Mouse (Mus musculus): ENCODE measurements at regions not wholly inside any gene's neighbourhood (a gene's known extent, or its start where the extent isn't known, plus 50 kb on each side); places are given as distances from the start of the nearest gene placed in this dataset.
A peak's percentile ranks its signal among the peaks of the same experiment; 100 is the strongest.

DNA sequence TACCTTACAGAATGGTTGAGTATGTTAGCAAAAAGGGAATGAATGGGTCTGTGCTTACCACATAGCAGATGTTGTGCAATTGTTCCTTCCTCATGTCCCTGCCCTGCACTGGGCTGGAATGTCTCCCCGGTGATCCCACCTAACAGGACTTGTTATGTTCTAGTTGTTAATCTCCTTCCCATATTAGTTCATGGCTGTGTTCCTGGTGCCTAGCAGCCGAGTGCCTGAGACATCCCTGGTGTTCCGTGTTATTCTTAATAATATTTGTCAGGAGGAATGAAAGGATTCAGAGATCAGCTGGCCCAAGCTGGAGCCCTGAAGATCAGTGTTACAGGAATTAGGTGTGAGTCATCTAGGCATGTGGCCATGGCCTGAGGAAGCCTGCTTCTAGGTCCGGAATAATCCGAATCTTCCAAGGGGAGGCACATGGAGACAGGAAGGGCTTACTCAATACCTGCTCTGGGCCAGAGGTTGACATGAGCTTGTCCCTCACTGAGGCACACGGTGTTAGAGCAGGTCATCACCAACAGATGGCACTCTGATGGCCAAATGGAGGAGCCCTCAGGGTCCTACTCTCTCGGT lies 171.2 kb downstream of the 4933412E24Rik start:
- H3K27me3 ChIP-seq (ENCODE audit: control insufficient read depth, insufficient read depth, low read length): no peaks in the 10 kb centered on the region
- H3K4me3 ChIP-seq (ENCODE audit: low read depth, low read length): no peak overlapping the region
- no peak for TF ChIP-seq CTCF (IDR thresholded peaks at IDR 0.05; ENCODE audit: extremely low read depth, insufficient read length, insufficient replicate concordance, low read depth, low read length)
- TF ChIP-seq POLR2A (IDR thresholded peaks at IDR 0.05; ENCODE audit: low read depth, low read length): no peak
- H3K27ac ChIP-seq (ENCODE audit: insufficient read depth, low read depth, low read length): no peak overlapping the region
- no peaks in the 10 kb centered on the region for H3K36me3 ChIP-seq (ENCODE audit: control insufficient read depth, insufficient read depth, low read length)
- no peaks in the 10 kb centered on the region for H3K4me1 ChIP-seq (ENCODE audit: control insufficient read depth, insufficient read depth, insufficient read length, low read length)
- 68% methylated on average over 7 of the region's 7 CpGs for WGBS

DNA sequence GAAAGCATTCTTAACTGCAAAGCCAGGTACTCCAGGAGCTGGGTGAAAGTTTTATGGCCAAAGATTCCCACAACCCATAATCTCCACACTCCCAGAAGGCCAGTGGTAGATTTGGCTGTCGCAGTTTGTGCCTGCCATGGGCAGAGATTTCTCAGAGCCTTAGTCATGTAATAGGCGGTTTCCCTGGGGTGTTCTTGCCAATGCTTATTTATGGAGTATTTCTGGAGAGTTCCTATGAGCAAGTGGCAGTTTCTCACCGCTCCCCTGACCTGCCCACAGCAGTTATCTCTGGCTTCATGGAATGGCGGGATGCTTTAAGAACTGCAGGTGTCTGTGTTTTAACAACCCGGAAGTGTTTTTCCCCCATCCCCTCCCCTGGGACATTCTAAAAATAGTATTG lies 179.8 kb downstream of the 4933412E24Rik start:
- Histone ChIP-seq H3K27me3 (ENCODE audit: control insufficient read depth, insufficient read depth, low read length) (no peaks in the 10 kb centered on the region), H3K27ac (ENCODE audit: insufficient read depth, low read depth, low read length) (no peak overlapping the region), H3K4me1 (ENCODE audit: control insufficient read depth, insufficient read depth, insufficient read length, low read length) (peaks cover 13% of the 10 kb centered on the region; the same call in 1 of the 2 replicates), H3K4me3 (ENCODE audit: low read depth, low read length) (no peak overlapping the region), H3K36me3 (ENCODE audit: control insufficient read depth, insufficient read depth, low read length) (no peaks in the 10 kb centered on the region)
- TF ChIP-seq POLR2A (IDR thresholded peaks at IDR 0.05; ENCODE audit: low read depth, low read length) (no peak), CTCF (IDR thresholded peaks at IDR 0.05; ENCODE audit: extremely low read depth, insufficient read length, insufficient replicate concordance, low read depth, low read length) (no peak)
- WGBS: 37% methylated on average over 5 of the region's 5 CpGs

DNA sequence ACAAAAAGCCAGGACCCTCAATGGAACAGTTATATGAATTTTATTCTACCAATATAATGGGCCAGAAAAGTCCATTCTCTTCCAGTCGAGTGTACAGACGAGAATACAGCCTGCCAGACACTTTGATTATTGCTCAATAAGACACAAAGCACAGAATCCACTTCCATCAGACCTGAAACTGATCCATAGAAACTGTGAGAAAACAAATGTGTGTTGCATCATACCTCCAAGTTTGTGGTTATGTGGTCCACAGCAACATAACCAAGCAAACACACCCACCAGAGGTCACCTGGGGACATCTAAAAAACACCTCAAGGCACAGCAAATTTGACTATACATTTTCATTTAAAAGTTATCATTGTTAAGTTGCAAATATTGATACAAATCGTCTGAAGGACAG lies 183.2 kb downstream of the 4933412E24Rik start:
- WGBS: 79% methylated on average over 3 of the region's 3 CpGs
- no peak overlapping the region for H3K4me3 ChIP-seq (ENCODE audit: low read depth, low read length)
- TF ChIP-seq CTCF (IDR thresholded peaks at IDR 0.05; ENCODE audit: extremely low read depth, insufficient read length, insufficient replicate concordance, low read depth, low read length) (no peak), POLR2A (IDR thresholded peaks at IDR 0.05; ENCODE audit: low read depth, low read length) (no peak)
- H3K4me1 ChIP-seq (ENCODE audit: control insufficient read depth, insufficient read depth, insufficient read length, low read length): peaks cover 15% of the 10 kb centered on the region; the same call in 1 of the 2 replicates
- no peaks in the 10 kb centered on the region for H3K36me3 ChIP-seq (ENCODE audit: control insufficient read depth, insufficient read depth, low read length)
- H3K27me3 ChIP-seq (ENCODE audit: control insufficient read depth, insufficient read depth, low read length): no peaks in the 10 kb centered on the region
- no peak overlapping the region for H3K27ac ChIP-seq (ENCODE audit: insufficient read depth, low read depth, low read length)

GRCm38 (mm10) chr15:59831481-59831880 lies 184.9 kb downstream of the 4933412E24Rik start:
- Histone ChIP-seq H3K4me3 (ENCODE audit: low read depth, low read length) (no peak overlapping the region), H3K36me3 (ENCODE audit: control insufficient read depth, insufficient read depth, low read length) (no peaks in the 10 kb centered on the region), H3K4me1 (ENCODE audit: control insufficient read depth, insufficient read depth, insufficient read length, low read length) (peaks cover 13% of the 10 kb centered on the region; the same call in 1 of the 2 replicates), H3K27me3 (ENCODE audit: control insufficient read depth, insufficient read depth, low read length) (no peaks in the 10 kb centered on the region), H3K27ac (ENCODE audit: insufficient read depth, low read depth, low read length) (0 out of 2 replicates have a peak overlapping the region, but pooled peaks have one; percentile 28)
- TF ChIP-seq POLR2A (IDR thresholded peaks at IDR 0.05; ENCODE audit: low read depth, low read length) (no peak), CTCF (IDR thresholded peaks at IDR 0.05; ENCODE audit: extremely low read depth, insufficient read length, insufficient replicate concordance, low read depth, low read length) (no peak)
- WGBS: 21% methylated on average over 2 of the region's 2 CpGs

DNA sequence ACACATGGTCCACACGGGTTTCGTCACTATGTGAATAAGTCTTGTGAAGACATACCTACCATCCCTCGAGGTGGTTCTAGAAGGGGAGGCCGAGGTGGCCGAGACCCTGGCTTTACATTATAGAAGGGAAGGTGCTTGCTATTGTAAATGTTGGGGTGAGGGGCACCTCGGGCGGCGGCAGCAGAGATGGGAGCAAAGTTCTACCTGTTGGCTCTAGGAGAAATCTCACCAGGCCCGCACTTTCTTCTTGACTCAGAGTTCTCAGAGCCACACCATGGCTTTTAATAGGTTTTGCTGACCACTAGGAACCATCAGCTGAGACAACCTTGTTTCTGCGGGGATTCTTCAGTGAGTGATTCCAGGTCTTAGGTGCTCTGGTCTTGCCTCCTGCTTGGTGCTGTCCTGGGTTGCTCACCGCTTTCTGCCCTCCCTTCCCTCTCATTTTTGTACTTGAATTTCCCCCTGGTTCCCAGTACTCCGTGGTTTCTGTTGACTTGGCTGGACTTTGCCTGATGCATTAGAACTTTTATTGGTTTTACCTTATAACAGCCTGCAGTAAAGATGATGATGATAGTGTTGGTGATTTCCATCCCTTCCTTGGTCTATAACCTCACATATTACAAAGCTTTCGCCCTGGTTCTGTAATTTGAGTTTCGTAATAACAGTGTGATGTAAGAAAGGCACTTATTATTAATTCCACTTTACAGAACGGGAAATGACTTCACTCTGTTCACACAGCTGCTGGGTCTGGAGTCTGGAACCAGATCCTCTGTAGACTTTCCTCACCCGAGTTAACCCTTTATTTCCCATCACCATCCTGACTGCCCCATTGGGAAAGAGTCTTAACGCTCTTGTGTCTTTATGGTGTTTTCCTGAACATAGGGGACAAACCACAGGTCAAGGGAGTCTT lies 185.6 kb downstream of the 4933412E24Rik start:
- Histone ChIP-seq H3K36me3 (ENCODE audit: control insufficient read depth, insufficient read depth, low read length) (no peaks in the 10 kb centered on the region), H3K4me1 (ENCODE audit: control insufficient read depth, insufficient read depth, insufficient read length, low read length) (peaks cover 8% of the 10 kb centered on the region; the same call in 1 of the 2 replicates), H3K27ac (ENCODE audit: insufficient read depth, low read depth, low read length) (peak overlapping the region; percentile 81), H3K27me3 (ENCODE audit: control insufficient read depth, insufficient read depth, low read length) (no peaks in the 10 kb centered on the region), H3K4me3 (ENCODE audit: low read depth, low read length) (no peak overlapping the region)
- no peak for TF ChIP-seq CTCF (IDR thresholded peaks at IDR 0.05; ENCODE audit: extremely low read depth, insufficient read length, insufficient replicate concordance, low read depth, low read length)
- TF ChIP-seq POLR2A (IDR thresholded peaks at IDR 0.05; ENCODE audit: low read depth, low read length): no peak
- 27% methylated on average over 17 of the region's 17 CpGs for whole genome bisulfite sequencing

GRCm38 (mm10) chr15:59828421-59828820 lies 188.0 kb downstream of the 4933412E24Rik start:
- H3K27ac ChIP-seq (ENCODE audit: insufficient read depth, low read depth, low read length): no peak overlapping the region
- H3K4me3 ChIP-seq (ENCODE audit: low read depth, low read length): 0 out of 2 replicates have a peak overlapping the region, but pooled peaks have one; percentile 1
- no peaks in the 10 kb centered on the region for H3K36me3 ChIP-seq (ENCODE audit: control insufficient read depth, insufficient read depth, low read length)
- no peaks in the 10 kb centered on the region for H3K27me3 ChIP-seq (ENCODE audit: control insufficient read depth, insufficient read depth, low read length)
- H3K4me1 ChIP-seq (ENCODE audit: control insufficient read depth, insufficient read depth, insufficient read length, low read length): peaks cover 14% of the 10 kb centered on the region; the same call in 1 of the 2 replicates
- TF ChIP-seq CTCF (IDR thresholded peaks at IDR 0.05; ENCODE audit: extremely low read depth, insufficient read length, insufficient replicate concordance, low read depth, low read length) (peak; percentile 75), POLR2A (IDR thresholded peaks at IDR 0.05; ENCODE audit: low read depth, low read length) (0 out of 2 replicates have a peak, but pooled peaks have one; percentile 37)
- WGBS: 18% methylated on average over 5 of the region's 5 CpGs

Measured in small intestine, adult 2 months (tissue).